Mouse (Mus musculus) heart, adult 2 months (tissue): ENCODE data around the gene Ryr1.

Experiments
- CTCF ChIP-seq: fragments of 200-600 bp; IDR thresholded peaks from 2 replicates; pipeline ENCODE4 v1.8.1; 2022; ENCODE audit warnings: antibody characterized with exemption, mild to moderate bottlenecking, moderate library complexity
- EP300 ChIP-seq: fragments of 200-500 bp; IDR thresholded peaks from 2 replicates; pipeline ENCODE4 v1.6.1; 2011; ENCODE audit warnings: low read depth, low read length, control low read depth; ENCODE audit not compliant: insufficient read depth

GRCm38 (mm10) chr7:29146625-29147367 is 21.8 kb upstream of the Ryr1 start:
- TF ChIP-seq CTCF = no peak
- no peak for TF ChIP-seq EP300
